Mouse (Mus musculus) right cerebral cortex, adult 18-20 months (tissue): Measurements from ENCODE around the gene Fmnl3.

Source experiments
- DNase-seq: peaks from one replicate; pipeline ENCODE4 v3.0.0; 2022; ENCODE audit warnings: mixed read lengths

Fmnl3 gene

DNA sequence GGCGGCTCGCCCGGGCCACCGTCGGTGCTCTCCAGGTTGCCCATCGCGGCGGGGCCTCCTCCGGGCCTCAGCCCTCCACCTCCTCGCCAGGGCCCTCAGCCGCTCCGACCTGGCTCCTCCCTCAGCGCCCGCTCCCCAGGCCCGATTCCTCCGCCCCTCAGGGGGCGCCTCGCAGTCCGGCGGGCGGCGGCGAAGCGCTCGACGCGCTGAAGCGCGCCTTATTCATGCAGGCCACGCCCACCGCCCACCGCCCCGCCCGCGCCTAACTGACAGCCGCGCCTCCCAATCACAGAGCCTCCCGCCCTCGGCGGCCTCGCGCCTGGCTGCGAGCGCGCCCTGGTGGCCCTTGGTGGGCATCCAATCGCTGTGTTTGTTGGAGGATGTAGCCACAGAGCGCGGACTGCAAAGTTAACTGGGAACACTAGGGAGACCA is at the start of gene Fmnl3:
Gene Fmnl3 (minus strand): TSS at position 224 of the 433 bp plus-strand sequence.
- peak; percentile 93 for DNase-seq

DNA sequence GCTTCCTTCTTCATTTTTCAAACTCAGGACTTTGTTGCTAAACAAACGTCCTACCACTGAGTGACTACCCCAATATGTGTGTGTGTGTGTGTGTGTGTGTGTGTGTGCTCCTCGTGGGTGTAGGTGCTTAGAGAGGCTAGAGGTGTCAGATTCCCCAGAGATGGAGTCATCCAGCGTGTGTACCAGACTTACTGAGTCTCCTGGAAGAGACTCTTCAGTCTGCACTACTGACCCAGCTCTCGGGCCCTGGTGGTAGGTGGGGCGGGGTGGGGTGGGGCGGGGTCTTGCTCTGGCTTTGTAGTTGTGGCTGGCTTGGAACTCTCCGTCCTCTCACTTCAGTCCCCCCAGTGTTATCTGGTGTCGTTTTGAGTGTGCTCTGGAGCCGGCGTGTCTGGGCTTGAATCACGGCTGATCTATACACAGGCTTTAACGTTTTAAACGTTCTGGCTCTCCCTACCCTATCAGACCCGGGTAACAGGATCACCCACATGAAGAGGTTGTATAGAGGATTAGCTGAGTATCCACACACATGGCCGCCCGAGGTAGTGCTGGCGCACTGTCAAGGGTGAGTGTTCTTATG is 47.5 kb upstream of the Fmnl3 start:
- DNase-seq, result no peak

DNA sequence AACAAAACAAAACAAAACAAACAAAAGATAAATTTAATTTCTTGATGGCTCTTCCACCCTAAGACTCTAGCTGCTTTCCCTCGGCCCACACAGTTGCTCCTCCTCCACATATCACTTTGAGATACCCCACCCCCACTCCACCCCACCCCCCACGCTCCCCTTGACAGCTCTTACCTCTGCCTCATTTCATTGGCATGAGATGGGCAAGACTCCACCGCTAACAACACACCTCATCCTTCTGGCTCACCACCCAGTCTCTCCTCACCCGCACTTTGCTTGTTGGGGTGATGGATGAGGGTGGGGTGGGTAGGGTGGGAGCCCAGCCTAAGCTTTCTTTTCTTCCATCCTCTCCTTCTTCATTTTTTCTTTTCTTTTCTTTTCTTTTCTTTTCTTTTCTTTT is 46.7 kb upstream of the Fmnl3 start:
- DNase-seq, result no peak

DNA sequence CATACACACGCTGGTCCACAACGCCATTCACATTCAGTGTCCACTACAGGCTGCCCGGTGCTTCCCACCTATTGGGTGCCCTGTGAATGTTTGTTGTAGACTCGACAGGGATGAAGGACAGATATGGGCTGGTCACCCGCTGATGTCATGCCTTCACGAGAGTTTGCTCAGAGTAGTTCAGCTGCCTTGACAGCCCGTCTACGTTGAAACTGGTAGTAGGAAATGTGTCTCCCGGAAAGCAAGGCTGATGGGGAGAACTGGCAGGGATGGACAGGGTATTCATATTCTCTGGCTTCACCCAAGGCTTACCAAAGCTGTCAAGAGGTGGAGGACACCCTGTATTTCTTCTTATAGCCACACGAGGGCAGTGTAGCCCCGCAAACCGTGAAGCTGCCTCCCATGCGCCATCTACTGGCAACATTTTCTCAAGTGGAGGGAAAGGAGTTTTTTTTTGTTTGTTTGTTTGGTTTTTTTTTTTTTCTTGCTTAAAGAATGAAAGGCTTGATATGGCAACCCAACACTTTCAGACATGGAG is 46.1 kb upstream of the Fmnl3 start:
- peak; percentile 76 for DNase-seq

DNA sequence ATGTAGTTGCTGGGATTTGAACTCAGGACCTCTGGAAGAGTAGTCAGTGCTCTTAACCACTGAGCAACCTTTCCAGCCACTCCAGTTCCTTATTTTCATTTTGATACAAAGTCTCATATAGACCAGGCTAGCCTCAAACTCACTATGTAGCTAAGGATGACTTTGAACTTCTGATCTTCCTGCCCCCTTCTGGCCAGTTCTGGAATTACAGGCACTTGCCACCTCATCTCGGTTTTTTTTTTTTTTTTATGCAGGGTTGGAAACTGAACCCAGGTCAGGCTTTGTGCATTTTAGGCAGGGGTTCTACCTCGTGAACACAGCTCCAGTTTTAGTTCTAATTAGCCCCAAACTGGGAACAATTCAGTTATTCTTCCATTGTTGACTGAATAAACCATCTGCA is 45.5 kb upstream of the Fmnl3 start:
- no peak for DNase-seq

DNA sequence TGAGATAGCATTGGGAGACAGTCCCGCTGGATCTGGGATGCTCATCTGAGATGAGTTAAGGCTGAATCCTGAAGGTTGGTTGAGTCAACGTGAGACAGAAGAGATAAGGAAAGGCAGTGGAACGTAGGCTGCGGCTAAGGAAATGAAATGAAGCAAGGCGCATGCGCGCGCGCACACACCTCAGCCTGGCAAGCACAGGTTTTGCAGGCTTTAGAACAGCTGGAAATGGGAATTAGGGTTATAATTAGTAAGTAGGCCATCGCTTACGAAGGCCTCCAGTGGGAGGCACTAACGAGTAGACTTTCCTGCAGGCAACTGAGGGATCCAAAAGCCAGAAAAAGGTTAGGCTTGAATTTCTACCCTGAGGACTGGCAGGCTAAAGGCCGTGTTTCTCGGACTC is 41.5 kb upstream of the Fmnl3 start:
- DNase-seq, result peak; percentile 43

DNA sequence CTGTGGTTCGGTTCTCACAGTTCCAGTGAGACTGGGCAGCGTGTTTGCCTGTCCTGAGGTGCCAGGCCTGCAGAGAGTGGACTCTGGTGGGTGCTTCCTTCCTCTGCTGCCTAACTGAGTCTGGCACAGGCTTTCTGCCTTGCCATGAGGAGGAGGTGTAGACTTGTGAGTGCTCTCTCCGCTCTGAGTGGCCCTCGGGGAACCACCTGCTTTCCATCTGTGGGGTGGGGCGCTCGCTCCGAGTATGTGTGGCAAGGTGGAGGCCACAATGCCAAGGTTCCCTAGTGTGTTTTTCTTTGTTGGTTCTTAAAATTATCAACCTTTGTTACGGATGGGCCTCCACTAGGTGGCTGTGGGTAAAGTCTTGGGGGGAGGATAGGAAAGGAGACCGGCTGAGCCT is 38.6 kb upstream of the Fmnl3 start:
- DNase-seq, result no peak

DNA sequence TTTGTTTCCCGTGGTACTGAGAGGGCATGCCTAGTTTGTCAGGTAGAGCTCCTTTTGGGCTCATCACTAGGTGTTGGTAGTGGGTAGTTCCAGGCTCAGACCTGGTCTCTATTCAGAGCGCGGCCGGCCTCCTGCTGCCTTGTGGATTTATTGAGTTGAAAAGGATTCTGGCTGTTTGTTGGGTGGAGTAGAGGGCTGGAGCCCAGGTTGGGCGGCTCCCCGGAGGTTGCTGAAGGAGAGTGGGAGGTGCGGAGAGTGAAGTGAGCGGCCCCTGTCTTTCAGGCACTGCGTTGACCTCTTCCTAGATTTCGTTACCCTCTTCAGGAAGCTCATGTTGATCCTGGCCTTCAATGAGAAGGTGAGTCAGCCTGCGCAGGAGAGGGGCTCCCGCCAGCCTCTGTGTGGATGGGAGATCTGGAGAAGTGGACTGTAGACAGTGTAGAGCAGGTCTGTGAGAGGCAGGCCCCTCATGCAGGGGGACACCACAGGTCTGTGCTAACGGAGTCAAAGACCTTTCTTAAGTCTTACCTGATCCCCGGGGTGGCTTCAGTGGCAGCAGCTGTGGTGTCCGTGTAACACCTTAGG is 36.8 kb upstream of the Fmnl3 start:
- DNase-seq, result no peak

DNA sequence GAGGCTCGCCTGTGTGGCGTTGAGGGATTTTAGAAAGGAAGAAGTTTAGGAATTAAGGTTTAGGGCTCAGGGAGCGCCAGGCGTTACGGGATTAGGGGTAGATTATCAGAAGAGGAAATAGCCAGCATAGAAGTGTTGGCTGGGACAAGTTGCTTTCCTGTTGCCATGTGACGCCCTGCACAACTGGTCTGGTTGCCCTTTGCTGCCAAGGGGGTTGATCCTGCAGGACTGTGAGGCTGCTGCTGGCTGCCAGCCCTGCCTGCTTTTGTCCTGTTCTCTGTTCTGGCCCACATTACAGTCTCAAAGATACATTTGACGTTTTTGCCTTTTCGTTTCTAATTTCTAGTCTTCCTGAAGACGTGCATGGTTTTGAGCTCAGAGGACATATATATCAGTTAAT is 34.9 kb upstream of the Fmnl3 start:
- DNase-seq, result no peak

DNA sequence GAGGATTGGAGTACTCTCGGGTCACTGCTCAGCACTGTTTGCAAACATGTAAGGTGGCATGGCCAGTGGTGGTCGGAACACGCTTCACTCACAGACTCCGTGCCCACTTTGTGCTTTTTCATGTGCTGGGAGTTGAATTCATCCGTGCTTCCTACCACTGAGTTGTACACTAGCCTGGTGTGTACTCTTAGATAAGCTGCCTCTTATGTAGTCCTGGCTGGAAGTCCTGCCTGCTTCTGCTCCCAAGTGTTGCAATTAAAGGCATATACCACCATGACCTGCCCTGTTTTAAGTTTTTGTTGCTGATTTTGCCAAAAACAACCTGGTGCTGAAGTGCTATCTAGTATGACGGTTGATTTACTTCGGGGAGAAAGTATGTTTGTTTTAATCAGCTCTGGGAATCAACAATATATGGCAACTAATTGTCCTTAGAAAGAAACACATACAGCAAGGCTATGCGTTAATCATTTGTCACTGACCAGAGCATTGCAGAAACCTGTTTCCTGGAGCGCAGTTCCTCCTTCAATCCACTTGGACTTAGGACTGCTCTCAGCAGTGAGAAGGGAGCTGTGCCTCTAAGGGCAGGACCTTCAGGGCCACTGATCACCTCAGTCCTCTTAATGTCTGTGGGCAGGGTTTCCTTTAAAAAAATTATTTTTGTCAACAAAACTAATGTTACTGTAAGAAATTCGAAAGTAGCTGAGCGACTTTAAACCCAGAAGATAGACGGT is 33.0 kb upstream of the Fmnl3 start:
- DNase-seq, result no peak

DNA sequence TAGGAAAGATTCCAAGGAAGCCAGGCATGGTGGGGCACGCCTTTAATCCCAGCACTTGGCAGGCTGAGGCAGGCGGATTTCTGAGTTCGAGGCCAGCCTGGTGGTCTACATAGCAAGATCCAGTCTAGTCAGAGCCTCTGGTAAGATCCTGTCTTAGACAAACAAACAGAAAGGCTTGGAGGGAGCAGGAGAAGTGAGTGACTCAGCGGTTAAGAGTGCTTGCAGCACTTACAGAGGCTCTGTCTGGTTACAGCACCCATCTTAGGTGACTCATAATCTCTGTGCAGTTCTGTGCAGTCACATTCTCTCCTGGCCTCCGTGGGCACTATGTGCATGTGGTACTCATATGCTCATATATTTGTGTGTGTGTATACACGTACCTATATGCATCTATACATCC is 30.3 kb upstream of the Fmnl3 start:
- DNase-seq, result no peak

DNA sequence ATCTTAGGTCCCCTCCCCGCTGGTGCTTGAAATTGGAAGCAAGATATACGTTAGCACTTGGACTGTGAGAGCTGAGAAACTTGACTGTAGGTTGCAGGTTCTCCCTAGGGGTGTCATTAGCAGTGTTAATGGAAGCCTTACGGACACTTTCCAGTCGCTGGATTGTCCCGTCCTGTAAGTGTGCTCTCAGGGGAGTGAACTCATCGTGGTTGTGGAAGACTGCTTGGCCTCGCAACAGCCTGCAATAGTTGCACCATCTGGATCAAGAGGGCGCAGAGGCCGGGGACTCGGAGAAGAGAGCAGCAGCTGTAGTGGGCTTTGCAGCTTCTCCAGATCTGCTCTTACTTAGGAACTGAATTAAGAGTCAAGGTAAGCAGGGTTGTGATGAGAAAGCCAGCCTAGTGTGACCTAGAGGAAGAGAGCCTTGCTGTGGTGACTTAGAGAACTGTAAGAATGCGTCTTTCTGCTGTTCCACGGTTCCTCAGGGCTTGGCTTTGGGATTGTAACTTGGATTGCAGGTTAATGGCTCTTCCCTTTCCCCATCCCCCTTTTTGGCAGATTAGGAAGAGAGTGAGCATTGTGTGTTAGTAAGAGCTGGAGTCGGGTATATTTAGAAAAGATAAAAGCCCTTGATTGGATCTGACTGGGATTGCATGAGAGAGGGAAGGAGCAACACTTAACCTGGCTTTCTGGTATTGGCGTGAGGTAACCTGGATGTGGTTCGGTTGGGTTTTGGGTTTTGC is 29.4 kb upstream of the Fmnl3 start:
- no peak for DNase-seq

DNA sequence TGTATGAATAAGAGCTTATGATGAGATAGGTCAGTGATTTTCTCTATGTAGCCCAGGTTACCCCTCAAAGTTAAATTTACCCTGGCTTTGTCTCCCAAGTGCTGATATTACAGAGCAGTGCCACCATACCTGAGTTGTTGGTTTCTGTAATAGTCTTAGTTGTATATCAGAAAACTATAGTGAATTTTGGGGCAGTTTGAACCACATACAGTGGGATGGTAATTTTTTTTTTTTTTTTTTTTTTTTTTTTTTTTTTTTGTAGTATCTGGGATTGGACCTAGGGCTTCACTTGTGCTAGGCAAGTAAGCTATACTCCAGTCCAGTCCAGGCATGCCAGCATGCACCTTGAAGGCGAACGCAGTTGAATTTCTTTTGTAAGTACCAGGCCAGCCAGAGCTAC is 27.3 kb upstream of the Fmnl3 start:
- no peak for DNase-seq

DNA sequence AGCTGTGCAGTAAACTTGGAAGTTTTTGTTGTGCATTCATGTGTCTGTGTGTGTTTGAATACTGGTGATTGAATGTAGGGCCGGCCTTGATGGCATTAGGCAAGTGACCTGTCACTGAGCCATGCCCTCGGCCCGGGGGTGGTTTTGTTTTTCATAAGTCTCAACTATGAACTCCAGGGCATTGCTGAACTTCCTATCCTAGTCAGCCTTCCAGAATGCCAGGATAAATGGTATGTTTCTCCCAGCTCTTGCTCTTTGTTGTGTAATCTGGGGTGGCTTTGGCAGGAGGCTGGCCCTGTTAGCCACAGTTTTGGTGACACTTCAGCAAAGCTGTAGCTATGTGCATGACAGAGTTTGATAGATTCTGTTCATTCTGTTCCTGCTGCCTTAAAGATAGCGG is 26.6 kb upstream of the Fmnl3 start:
- no peak for DNase-seq

DNA sequence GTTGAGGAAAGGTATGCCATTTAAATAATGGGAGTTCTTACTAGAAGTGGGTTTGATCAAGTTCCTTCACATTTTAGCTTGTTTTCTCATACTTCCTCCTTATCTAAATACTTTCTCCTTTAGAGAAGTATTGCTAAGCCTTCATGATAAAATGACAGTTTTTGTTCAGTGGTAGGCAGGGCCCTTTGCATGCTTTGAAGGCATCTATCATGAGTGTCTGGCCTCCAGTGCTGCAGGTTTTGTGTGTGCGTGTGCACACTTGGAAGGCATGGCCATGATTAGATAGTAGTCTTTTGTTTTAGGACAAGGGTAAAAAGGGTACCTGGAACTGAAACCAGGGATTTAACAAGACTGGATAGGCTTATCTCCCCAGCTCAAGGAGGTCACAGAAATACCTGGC is 26.2 kb upstream of the Fmnl3 start:
- no peak for DNase-seq

DNA sequence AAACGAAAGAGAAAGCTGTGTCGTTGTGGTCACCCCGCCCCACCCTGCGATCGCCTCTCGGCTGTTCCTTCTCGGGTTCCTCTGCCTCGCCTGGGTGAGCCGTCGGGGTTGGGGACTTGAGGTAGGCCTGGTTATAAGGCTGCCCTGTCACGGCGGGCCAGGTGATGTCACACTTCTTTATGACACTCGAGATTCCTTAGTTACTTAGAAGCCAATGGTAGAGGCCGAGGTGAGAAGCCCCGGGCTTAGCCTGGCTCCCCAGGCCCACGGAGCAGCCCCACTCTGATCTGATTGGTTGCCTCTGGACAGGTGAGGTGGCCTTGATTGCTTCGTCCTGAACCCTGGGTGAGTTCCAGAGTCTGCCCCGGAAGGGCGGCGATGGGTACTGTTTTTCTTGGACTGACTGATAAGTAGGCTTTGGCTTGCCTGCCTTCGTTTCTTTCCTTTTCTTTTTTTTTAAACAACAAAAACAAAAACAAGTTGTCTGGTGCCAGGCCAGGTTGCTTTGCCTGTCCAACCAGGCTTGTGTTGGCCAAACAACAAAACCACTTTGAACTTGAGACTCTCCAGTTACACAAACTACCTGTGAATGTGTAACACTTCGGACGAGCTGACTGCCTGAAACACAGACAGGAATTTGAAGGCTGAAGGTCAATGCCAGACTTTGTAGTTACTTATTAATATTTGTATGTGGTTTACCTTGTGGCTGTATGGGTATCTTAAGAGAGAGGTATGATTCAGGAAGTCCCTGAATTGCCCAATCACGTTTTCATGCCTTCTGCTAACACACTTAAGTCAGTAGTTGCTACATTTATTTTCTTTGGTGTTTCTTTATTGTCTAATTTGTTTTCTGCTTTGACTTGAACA is 23.3 kb upstream of the Fmnl3 start:
- DNase-seq, result no peak

DNA sequence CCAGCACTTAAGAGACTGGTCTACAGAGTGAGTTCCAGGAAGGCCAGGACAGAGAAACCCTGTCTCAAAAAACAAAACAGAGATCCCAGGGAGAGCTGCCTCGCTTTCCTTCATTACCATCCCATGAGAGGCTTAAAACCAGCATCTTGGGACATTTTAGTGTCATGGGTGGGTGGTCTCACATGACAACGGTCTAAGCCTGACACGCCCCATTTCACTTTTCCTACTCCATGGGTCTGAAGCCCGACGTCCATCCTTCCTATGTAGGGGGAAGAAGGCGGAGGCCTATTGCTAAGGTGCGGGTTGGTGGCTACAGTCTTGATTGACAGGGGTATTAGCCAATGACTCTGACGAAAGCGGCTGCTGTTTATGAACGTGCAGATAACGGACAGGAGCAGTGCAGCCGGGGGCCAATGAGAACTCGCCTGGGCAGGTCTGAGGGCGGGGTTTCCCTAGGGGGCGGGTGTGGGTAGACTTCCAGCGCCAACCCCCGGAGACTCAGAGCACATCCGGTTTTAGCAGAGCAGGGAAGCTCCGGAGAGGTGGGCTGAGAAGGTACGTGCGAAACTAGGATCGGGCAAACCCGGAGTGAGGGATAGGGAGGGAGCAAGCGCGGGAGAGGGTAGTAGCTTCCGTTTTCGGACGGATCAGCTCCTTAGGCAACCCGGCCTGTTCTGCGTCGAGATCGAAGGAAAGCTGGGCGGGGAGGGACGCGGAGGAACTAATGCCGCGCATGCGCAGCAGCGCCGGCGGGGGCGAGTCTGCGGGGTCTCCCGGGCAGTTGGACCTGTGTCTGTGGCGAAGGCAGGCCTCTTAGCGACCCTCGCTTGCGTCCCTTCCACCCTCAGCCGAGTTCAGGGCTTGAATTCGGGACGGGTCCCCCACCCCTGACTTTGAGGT is 22.5 kb upstream of the Fmnl3 start, which contains the start of gene Tmbim6:
Gene Tmbim6 (plus strand): TSS at position 397 of the 900 bp plus-strand sequence.
- DNase-seq, result peak; percentile 99

DNA sequence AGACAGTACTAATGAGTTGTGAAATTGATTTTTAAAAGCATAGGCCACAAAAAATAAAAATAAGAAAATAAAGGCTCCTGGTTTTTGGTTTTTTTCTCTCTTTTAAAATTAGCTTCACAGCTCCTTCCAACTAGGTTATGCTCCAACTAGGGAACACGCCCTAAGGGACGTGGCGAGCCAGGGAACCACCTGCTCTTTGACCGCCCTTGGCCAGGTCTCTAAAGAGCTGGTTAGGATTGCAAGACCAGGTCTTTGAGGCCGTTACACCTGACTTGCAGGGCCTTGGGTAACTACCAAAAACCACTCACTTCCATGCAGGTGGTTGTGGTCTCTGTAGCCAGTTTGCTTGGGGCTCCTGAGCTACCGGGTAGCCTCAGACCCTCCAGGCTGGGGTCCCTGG is 21.7 kb upstream of the Fmnl3 start:
- no peak for DNase-seq

DNA sequence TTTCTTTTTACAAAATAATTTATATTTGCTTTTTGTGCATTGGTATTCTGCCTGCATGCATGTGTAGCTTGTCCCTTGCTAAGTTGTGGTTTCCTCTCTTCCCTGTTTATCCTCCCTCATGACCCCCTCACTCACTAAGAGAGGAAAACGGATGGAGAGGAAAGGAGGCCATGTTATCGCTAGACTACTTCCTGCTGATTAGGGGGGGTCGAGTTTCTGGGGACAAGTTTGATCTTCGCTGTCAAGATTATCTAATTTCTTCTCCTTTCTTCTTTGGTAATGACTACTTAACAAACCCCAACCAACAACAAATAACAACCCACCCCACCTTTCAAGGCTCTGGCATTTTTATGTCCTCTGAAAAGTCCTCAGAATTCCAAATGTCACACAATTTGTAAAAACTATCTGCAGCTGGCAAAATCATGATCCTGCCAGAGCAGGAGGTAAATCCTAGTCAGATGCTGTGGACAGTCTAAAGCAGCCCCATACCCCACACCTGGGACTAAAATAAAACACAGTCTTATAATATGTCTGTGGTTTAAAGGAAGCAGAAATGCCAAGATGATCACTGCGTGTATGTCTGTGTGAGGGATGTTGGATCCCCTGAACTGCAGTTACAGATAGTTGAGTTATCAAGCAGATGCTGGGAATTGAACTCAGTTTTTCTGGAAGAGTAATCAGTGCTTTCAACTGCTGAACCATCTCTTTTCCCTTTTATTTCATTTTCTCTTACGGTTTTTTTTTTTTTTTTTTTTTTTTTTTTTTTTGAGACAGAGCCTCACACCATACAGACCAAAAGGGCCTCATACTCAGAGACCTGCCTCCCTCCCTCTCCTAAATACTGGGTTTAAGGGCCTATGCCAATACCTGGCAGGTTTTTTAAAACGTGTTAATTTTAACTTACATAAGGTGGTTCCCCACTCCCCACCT is 20.5 kb upstream of the Fmnl3 start:
- no peak for DNase-seq

DNA sequence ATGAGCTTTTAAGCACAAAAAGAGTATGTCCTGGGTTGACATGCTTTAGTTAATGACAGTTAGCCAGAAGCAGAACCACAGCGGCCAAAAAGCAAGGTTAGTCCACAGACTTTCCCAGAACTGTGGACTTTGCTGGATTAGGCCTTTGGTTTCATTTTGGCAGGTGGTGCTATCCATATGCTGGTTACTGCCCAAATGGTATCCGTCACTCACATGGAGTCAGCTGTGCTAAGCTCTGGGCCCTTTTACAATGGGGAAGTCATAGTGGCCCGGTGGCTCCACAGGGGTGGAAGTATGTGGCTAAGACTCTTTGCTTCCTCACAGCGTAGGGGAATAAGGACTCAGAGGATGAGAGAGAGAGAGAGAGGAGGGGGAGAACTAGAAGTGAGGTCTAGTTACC is 17.7 kb upstream of the Fmnl3 start:
- no peak for DNase-seq
